Mouse (Mus musculus) embryonic fibroblast, embryonic 13.5 days (primary cell): ENCODE results near the gene Tanc1.

Experiments used
- CTCF ChIP-seq: IDR thresholded peaks from 2 replicates; pipeline ENCODE4 v1.5.1; 2011; ENCODE audit warnings: mild to moderate bottlenecking, control low read depth, low read length, moderate library complexity, borderline replicate concordance; ENCODE audit not compliant: insufficient read depth
- POLR2A ChIP-seq: IDR thresholded peaks from 2 replicates; pipeline ENCODE4 v1.6.1; 2011; ENCODE audit warnings: low read depth, mild to moderate bottlenecking, control low read depth, low read length, moderate library complexity

DNA sequence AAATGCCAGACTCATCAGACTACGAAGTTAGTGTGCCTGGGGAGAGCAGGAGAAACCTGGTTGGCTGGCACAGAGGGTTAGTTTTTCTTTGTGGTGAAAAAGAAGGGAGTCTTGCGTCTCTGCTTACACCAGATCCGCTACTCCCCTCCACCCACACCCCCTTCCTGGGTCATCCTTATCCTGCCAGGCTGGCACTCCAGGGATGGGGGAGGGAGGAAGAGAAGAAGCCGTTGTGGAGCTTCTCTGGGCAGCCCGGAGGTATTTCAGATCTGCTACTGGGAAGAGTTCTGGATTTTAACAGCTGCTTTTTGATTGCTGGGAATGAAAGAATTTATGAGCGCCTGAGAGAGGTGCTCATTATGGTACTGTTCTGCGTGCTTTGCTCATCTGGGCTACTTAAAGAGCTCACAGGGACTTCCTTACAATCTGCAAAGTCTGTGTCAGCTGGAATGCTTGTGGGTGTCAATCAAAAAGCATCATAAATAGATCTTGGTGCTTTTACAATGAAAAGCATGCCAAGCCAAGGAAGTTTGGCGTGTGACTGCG is 1.7 kb downstream of the Tanc1 start:
- TF ChIP-seq CTCF (no peak), POLR2A (peak; percentile 30)
